Mouse (Mus musculus) stomach, embryonic 14.5 days (tissue): ENCODE data around the gene Gm42715. TPM values are rescaled to one million over a fixed set of nuclear protein-coding genes. Genes with fewer than 3 reads are reported as not detected.

Experiments
- ATAC-seq: fragments of 200-750 bp; cut with Nextera tagmentation; 2 replicates; pipeline ENCODE4 v1.8.0; 2017; ENCODE audit warnings: low read depth, moderate TSS enrichment; ENCODE audit not compliant: insufficient number of reproducible peaks, insufficient read depth, low FRiP score
- H3K27ac ChIP-seq: fragments of 300-500 bp; sonication (generic); 2 replicates; pipeline ENCODE4 v1.5.1; 2014; ENCODE audit warnings: mild to moderate bottlenecking, low read length, moderate library complexity, mixed read lengths
- H3K27me3 ChIP-seq: fragments of 300-500 bp; sonication (generic); 2 replicates; pipeline ENCODE4 v1.6.1; 2014; ENCODE audit warnings: low read length, control low read depth, mixed read lengths; ENCODE audit not compliant: control insufficient read depth, insufficient read depth
- H3K36me3 ChIP-seq: fragments of 300-500 bp; sonication (generic); 2 replicates; pipeline ENCODE4 v1.6.1; 2014; ENCODE audit warnings: mild to moderate bottlenecking, control low read depth, low read length, moderate library complexity, mixed read lengths; ENCODE audit not compliant: control insufficient read depth, insufficient read depth
- H3K4me1 ChIP-seq: fragments of 300-500 bp; sonication (generic); 2 replicates; pipeline ENCODE4 v1.6.1; 2014; ENCODE audit warnings: low read length, control low read depth, mixed read lengths; ENCODE audit not compliant: control insufficient read depth, insufficient read depth
- H3K4me2 ChIP-seq: fragments of 300-500 bp; sonication (generic); replicated peaks from 2 replicates; pipeline ENCODE4 v1.6.1; 2014; ENCODE audit warnings: low read depth, low read length, control low read depth
- H3K4me3 ChIP-seq: fragments of 300-500 bp; sonication (generic); 2 replicates; pipeline ENCODE4 v1.5.1; 2014; ENCODE audit warnings: low read depth, low read length, control low read depth
- H3K9ac ChIP-seq: fragments of 300-500 bp; sonication (generic); replicated peaks from 2 replicates; pipeline ENCODE4 v1.6.1; 2014; ENCODE audit warnings: low read depth, mild to moderate bottlenecking, control low read depth, low read length, moderate library complexity, mixed read lengths
- H3K9me3 ChIP-seq: fragments of 300-500 bp; sonication (generic); 2 replicates; pipeline ENCODE4 v1.6.1; 2016; ENCODE audit warnings: low read depth, low read length, control low read depth; ENCODE audit not compliant: control insufficient read depth
- WGBS: fragments of 180-500 bp; shearing (Covaris S2); extraction: QIAGEN DNeasy Blood & Tissue Kit; methylation state at CpG from one replicate; pipeline ENCODE4 v1.1.7; 2014; 5-methylcytosine and 5-hydroxymethylcytosine counted together
- polyA plus RNA-seq: library from polyadenylated mRNA; unstranded; fragments of >200 nt; fragmentation: Nextera tagmentation; extraction: Ambion mirVana; gene quantifications from 2 replicates; pipeline ENCODE4 v1.2.1, GENCODE M21; 2014

Gm42715 gene
- polyA plus RNA-seq, 1 experiment from 2014 or later: 20.8 TPM

GRCm38 (mm10) chr7:127585031-127585430 lies 65.6 kb downstream of the Gm42715 start:
- ATAC-seq: no peak
- H3K27ac ChIP-seq: no peak overlapping the region
- H3K4me3 ChIP-seq: no peak overlapping the region
- no peaks in the 10 kb centered on the region for H3K9me3 ChIP-seq
- H3K27me3 ChIP-seq: no peaks in the 10 kb centered on the region
- no peak overlapping the region for H3K4me2 ChIP-seq
- H3K9ac ChIP-seq: no peak overlapping the region
- H3K36me3 ChIP-seq: peaks cover 36% of the 10 kb centered on the region
- WGBS: 84% methylated on average over 7 of the region's 7 CpGs
- H3K4me1 ChIP-seq: peaks cover 11% of the 10 kb centered on the region; the same call in 1 of the 2 replicates

GRCm38 (mm10) chr7:127586149-127586548 lies 66.8 kb downstream of the Gm42715 start:
- H3K36me3 ChIP-seq: peaks cover 41% of the 10 kb centered on the region
- H3K27me3 ChIP-seq: no peaks in the 10 kb centered on the region
- peaks cover 11% of the 10 kb centered on the region; the same call in 1 of the 2 replicates for H3K4me1 ChIP-seq

GRCm38 (mm10) chr7:127587196-127587595 lies 67.8 kb downstream of the Gm42715 start:
- H3K27me3 ChIP-seq: no peaks in the 10 kb centered on the region
- no peak for ATAC-seq
- no peak overlapping the region for H3K9ac ChIP-seq
- H3K9me3 ChIP-seq: no peaks in the 10 kb centered on the region
- no peak overlapping the region for H3K27ac ChIP-seq
- peaks cover 47% of the 10 kb centered on the region for H3K36me3 ChIP-seq
- 61% methylated on average over 5 of the region's 5 CpGs for WGBS
- peaks cover 11% of the 10 kb centered on the region; the same call in 1 of the 2 replicates for H3K4me1 ChIP-seq
- H3K4me3 ChIP-seq: peak overlapping the region; percentile 82; the same call in 1 of the 2 replicates
- H3K4me2 ChIP-seq: peak overlapping the region; percentile 76

More at GRCm38 (mm10) chr7:127586149-127586548, 66.8 kb downstream of the Gm42715 start:
- Histone ChIP-seq H3K9me3 (no peaks in the 10 kb centered on the region), H3K4me2 (no peak overlapping the region), H3K4me3 (no peak overlapping the region), H3K9ac (no peak overlapping the region), H3K27ac (no peak overlapping the region)
- ATAC-seq: no peak
- WGBS: 89% methylated on average over 6 of the region's 6 CpGs

GRCm38 (mm10) chr7:127588011-127588871 lies 68.9 kb downstream of the Gm42715 start, which contains the start of the genes Ccdc189 and Rnf40:
Ccdc189 (minus strand) TSS chr7:127588595.
Rnf40 (plus strand) TSS chr7:127588767.
- peaks cover 11% of the 10 kb centered on the region; the same call in 1 of the 2 replicates for H3K4me1 ChIP-seq
- under 1% methylated on average over 49 of the region's 50 CpGs for WGBS
- peak within 1 kb of the TSS; percentile 82 for H3K4me3 ChIP-seq

GRCm38 (mm10) chr7:127588901-127589300 lies 69.5 kb downstream of the Gm42715 start:
- WGBS: 3% methylated on average over 29 of the region's 29 CpGs

More at GRCm38 (mm10) chr7:127588011-127588871, 68.9 kb downstream of the Gm42715 start, which contains the start of the genes Ccdc189 and Rnf40:
- H3K27me3 ChIP-seq: no peaks in the 10 kb centered on the region
- H3K9me3 ChIP-seq: no peaks in the 10 kb centered on the region
- peaks cover 46% of the 10 kb centered on the region for H3K36me3 ChIP-seq
- peak within 1 kb of the TSS; percentile 76 for H3K4me2 ChIP-seq
- peak within 1 kb of the TSS; percentile 47 for H3K9ac ChIP-seq
- peak; percentile 97 for ATAC-seq
- peak within 1 kb of the TSS; percentile 17; the same call in 1 of the 2 replicates for H3K27ac ChIP-seq

GRCm38 (mm10) chr7:127589637-127590036 lies 70.3 kb downstream of the Gm42715 start:
- peaks cover 52% of the 10 kb centered on the region for H3K36me3 ChIP-seq
- ATAC-seq: no peak
- H3K27me3 ChIP-seq: no peaks in the 10 kb centered on the region
- H3K4me1 ChIP-seq: peaks cover 11% of the 10 kb centered on the region; the same call in 1 of the 2 replicates
- H3K4me3 ChIP-seq: peak overlapping the region; percentile 82
- 0 out of 2 replicates have a peak overlapping the region, but pooled peaks have one; percentile 47 for H3K9ac ChIP-seq
- WGBS: 90% methylated on average over 9 of the region's 9 CpGs
- H3K4me2 ChIP-seq: peak overlapping the region; percentile 76
- H3K27ac ChIP-seq: no peak overlapping the region
- H3K9me3 ChIP-seq: no peaks in the 10 kb centered on the region

More at GRCm38 (mm10) chr7:127588901-127589300, 69.5 kb downstream of the Gm42715 start:
- ATAC-seq: no peak
- H3K9me3 ChIP-seq: no peaks in the 10 kb centered on the region
- H3K9ac ChIP-seq: peak overlapping the region; percentile 47
- peak overlapping the region; percentile 82 for H3K4me3 ChIP-seq
- peaks cover 11% of the 10 kb centered on the region; the same call in 1 of the 2 replicates for H3K4me1 ChIP-seq
- no peak overlapping the region; the same call in 1 of the 2 replicates for H3K27ac ChIP-seq
- peaks cover 49% of the 10 kb centered on the region for H3K36me3 ChIP-seq
- H3K27me3 ChIP-seq: no peaks in the 10 kb centered on the region
- H3K4me2 ChIP-seq: peak overlapping the region; percentile 76

- Histone ChIP-seq H3K27ac (no peak overlapping the region), H3K4me2 (no peak overlapping the region), H3K4me1 (peaks cover 11% of the 10 kb centered on the region; the same call in 1 of the 2 replicates), H3K4me3 (no peak overlapping the region), H3K9ac (no peak overlapping the region), H3K27me3 (no peaks in the 10 kb centered on the region), H3K9me3 (no peaks in the 10 kb centered on the region), H3K36me3 (peaks cover 62% of the 10 kb centered on the region)
- ATAC-seq: no peak
- WGBS: 88% methylated on average over 10 of the region's 10 CpGs
Observed at GRCm38 (mm10) chr7:127591108-127591507, 71.7 kb downstream of the Gm42715 start.

GRCm38 (mm10) chr7:127592575-127592974 lies 73.2 kb downstream of the Gm42715 start:
- 93% methylated on average over 14 of the region's 14 CpGs for WGBS
- H3K36me3 ChIP-seq: peaks cover 77% of the 10 kb centered on the region
- peaks cover 8% of the 10 kb centered on the region; the same call in 1 of the 2 replicates for H3K4me1 ChIP-seq
- H3K4me3 ChIP-seq: no peak overlapping the region
- no peak overlapping the region for H3K9ac ChIP-seq
- H3K27ac ChIP-seq: no peak overlapping the region
- ATAC-seq: no peak
- H3K4me2 ChIP-seq: no peak overlapping the region
- H3K9me3 ChIP-seq: no peaks in the 10 kb centered on the region
- no peaks in the 10 kb centered on the region for H3K27me3 ChIP-seq
